Mouse (Mus musculus): ENCODE measurements at regions not wholly inside any gene's neighbourhood (a gene's known extent, or its start where the extent isn't known, plus 50 kb on each side); places are given as distances from the start of the nearest gene placed in this dataset.

- no peak for DNase-seq (ENCODE audit: low spot score in 2 of 2)
Observed at GRCm38 (mm10) chr10:96863230-96863629, 246.4 kb downstream of the Btg1 start.

GRCm38 (mm10) chr10:96866468-96866867, 249.7 kb downstream of the Btg1 start:
- no peak for DNase-seq (ENCODE audit: low spot score in 2 of 2)

GRCm38 (mm10) chr10:96871559-96872160, 254.9 kb downstream of the Btg1 start:
- DNase-seq (ENCODE audit: low spot score in 2 of 2), result no peak

GRCm38 (mm10) chr10:96874646-96875045, 257.8 kb downstream of the Btg1 start:
- no peak for DNase-seq (ENCODE audit: low spot score in 2 of 2)

GRCm38 (mm10) chr10:96875676-96876075, 258.9 kb downstream of the Btg1 start:
- DNase-seq (ENCODE audit: low spot score in 2 of 2), result no peak

- no peak for DNase-seq (ENCODE audit: low spot score in 2 of 2)
Observed at GRCm38 (mm10) chr10:96879425-96879824, 262.6 kb downstream of the Btg1 start.

- no peak for DNase-seq (ENCODE audit: low spot score in 2 of 2)
Observed at GRCm38 (mm10) chr10:96880771-96881170, 264.0 kb downstream of the Btg1 start.

GRCm38 (mm10) chr10:96881212-96881611, 264.4 kb downstream of the Btg1 start:
- no peak for DNase-seq (ENCODE audit: low spot score in 2 of 2)

- no peak for DNase-seq (ENCODE audit: low spot score in 2 of 2)
Observed at GRCm38 (mm10) chr10:96881660-96882059, 264.9 kb downstream of the Btg1 start.

GRCm38 (mm10) chr10:96901150-96901549, 284.3 kb downstream of the Btg1 start:
- no peak for DNase-seq (ENCODE audit: low spot score in 2 of 2)

- DNase-seq (ENCODE audit: low spot score in 2 of 2), result no peak
Observed at GRCm38 (mm10) chr10:96905098-96905809, 288.4 kb downstream of the Btg1 start.

GRCm38 (mm10) chr10:96909661-96910315, 293.0 kb downstream of the Btg1 start:
- DNase-seq (ENCODE audit: low spot score in 2 of 2), result no peak

GRCm38 (mm10) chr10:96921181-96921580, 304.4 kb downstream of the Btg1 start:
- DNase-seq (ENCODE audit: low spot score in 2 of 2), result no peak

- DNase-seq (ENCODE audit: low spot score in 2 of 2), result no peak
Observed at GRCm38 (mm10) chr10:96924266-96924672, 307.5 kb downstream of the Btg1 start.

GRCm38 (mm10) chr10:96924722-96925121, 307.9 kb downstream of the Btg1 start:
- no peak for DNase-seq (ENCODE audit: low spot score in 2 of 2)

- no peak for DNase-seq (ENCODE audit: low spot score in 2 of 2)
Observed at GRCm38 (mm10) chr10:96925771-96926170, 309.0 kb downstream of the Btg1 start.

- peak; percentile 12 to 30 for DNase-seq (ENCODE audit: low spot score in 2 of 2)
Observed at GRCm38 (mm10) chr10:96934661-96935060, 317.9 kb downstream of the Btg1 start.

- DNase-seq (ENCODE audit: low spot score in 2 of 2), result no peak
Observed at GRCm38 (mm10) chr10:96940887-96941518, 324.2 kb downstream of the Btg1 start.

GRCm38 (mm10) chr10:96944229-96944628, 327.4 kb downstream of the Btg1 start:
- DNase-seq (ENCODE audit: low spot score in 2 of 2), result no peak

GRCm38 (mm10) chr10:96947971-96948370, 331.2 kb downstream of the Btg1 start:
- DNase-seq (ENCODE audit: low spot score in 2 of 2), result no peak

- no peak for DNase-seq (ENCODE audit: low spot score in 2 of 2)
Observed at GRCm38 (mm10) chr10:96948871-96949270, 332.1 kb downstream of the Btg1 start.

GRCm38 (mm10) chr10:96955036-96955775, 338.4 kb downstream of the Btg1 start:
- DNase-seq (ENCODE audit: low spot score in 2 of 2), result no peak
